Mouse (Mus musculus) frontal cortex, postnatal 14 days (tissue): ENCODE measurements around the gene Crk.

Experiments used
- DNase-seq, 2 experiments: peaks; one replicate each; pipeline ENCODE4 v3.0.0; 2022; ENCODE audit warnings: low spot score in 2 of 2

The Crk gene

DNA sequence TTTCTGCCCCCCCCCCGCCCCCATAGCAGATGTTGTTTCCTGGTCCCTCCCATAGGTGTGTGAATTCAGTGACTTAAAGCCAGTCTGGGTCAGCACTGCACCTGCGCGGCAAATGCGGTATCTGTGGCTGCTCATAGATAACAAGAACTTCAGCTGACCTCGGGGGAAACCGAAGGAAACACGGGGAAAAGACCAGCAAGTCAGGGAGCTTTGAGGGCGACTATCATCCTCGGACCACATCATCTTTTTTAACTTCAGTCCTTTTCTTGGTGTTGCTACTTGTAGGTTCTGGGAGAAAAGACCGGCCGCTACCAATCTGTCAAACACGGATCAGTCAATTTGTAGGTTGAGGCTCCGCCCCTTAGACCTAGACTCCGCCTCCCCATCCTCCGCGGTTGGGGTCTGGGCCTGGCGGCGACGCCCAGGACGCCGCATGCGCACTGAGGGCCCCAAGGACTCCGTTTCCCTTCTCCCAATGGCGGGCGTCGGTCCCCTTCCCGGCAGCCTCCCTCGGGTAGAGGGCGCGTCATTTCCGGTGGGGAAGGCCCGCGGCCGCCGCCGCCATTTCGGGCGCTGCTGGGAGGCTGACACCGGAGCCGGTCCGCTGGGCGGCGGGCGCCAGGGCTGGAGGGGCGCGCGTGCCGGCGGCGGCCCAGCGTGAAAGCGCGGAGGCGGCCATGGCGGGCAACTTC, at the start of gene Crk:
TSS of gene Crk (plus strand) at position 513 of the 692 bp plus-strand sequence.
- peak; percentile 93 to 95 for DNase-seq

DNA sequence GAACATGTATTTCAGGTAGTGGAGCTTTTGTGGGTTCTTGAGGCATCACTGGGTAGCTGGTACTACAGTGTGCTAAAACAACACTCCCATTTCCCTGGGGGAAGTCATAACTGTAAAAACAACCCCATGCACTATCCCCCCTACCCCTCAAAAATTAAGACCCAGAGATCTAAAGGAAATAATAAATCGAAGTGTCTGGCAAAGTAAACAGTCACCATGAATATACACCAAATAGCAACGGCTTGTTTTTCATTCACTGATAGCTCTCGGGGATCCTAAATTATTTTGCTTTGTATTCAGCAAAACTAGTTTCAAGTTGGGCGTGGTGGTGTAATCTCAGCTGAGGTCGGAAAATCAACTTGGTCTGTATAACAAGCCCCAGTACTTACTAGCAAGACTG, 49.0 kb upstream of the Crk start:
- DNase-seq, result no peak

DNA sequence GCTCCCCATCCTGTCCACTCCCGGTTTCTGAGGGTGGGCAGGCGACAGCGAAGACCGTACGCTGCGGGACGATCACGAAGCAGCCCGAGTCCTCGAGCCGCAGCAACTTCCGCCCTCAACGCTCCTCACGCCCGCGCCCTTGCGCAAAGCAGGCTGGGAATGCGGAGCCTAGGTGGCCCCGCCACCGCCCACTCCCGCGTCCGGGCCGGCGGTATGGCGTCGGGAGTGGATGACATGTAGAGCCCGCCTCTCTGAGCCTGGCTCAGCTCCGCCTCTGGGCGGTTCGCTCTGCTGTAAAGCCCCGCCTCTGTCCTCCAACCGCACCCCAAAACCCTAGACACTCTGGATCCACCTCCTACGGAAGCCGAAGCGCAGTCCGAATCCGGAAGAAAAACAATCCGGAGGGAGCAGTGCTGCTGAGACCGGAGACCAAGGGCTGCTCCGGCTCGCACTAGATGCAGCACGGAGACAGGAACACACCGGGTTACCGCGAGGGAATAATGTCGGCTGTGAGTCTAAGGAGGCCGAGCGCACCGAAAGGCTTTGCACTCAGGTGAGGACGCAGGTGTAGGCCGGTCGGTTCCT, 48.3 kb upstream of the Crk start, which contains the start of gene Inpp5k:
TSS of gene Inpp5k (plus strand) at position 344 of the 585 bp plus-strand sequence.
- DNase-seq, result peak; percentile 95

DNA sequence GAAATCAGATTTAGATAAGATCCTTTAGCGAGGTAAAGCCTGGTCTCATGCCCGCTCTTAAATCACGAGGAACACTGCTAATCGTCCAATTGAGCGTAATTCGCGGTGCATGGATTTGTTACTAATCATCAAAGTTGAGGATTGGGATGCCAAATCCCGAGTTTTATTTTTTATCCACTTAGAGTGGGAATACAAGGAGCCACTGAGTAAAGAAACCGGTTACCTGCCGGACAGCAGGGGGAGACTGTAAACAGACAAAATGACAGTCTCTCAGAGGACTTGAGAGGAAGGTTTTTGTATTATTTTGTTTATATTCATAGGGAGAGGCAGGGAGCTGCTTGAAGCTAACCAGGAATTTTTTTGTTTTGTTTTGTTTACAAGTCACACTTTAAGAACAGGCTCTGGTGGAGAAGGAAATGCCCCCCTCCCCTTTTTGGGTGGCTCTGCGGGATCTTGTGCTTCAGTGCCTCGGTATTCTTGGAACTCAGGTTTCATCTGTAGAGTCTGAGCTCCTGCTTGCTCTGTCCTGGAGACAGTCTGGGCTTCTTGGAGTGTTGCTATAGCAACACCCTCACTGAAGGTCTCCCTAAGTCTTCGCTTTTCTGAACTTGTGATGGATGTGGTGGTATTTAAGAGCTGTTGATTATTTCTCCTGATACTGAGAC, 47.4 kb upstream of the Crk start:
- DNase-seq, result no peak

DNA sequence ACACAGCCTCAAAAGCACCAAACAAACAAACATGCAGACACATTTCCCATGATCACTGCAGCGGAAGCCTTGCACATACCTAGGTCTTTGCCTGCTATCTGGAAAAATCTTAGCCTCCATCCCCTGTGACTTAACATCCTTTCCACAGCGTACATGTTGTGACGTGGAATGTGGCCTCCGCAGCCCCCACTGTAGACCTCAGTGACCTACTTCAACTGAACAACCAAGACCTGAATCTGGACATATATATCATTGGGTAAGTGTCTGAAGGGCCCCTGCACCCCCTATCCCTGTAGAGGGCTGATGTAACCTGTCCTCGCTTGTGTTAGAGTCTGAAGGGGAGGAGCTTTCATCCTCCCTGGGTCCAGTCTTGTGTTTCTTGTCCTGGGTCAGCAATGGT, 46.1 kb upstream of the Crk start:
- DNase-seq, result no peak

DNA sequence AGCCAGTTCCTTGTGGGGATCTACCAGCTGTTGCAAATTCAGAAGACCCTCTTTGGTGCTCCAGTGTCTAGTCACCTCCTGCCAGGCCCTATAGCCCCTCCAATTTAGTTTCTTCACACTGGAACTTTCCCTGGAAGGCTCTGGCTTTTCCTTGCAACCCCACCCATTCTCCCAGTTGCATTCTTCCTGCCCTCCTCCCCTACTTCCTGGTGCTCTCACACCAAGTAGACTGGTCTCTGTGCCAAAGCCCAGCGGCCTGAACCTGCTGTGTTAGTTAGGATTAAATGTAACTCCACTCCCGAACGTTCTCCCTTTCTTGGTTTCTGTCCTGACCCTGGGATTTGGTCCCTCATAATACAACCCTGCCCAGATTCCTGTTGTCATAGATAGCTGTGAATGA, 44.3 kb upstream of the Crk start:
- no peak for DNase-seq

DNA sequence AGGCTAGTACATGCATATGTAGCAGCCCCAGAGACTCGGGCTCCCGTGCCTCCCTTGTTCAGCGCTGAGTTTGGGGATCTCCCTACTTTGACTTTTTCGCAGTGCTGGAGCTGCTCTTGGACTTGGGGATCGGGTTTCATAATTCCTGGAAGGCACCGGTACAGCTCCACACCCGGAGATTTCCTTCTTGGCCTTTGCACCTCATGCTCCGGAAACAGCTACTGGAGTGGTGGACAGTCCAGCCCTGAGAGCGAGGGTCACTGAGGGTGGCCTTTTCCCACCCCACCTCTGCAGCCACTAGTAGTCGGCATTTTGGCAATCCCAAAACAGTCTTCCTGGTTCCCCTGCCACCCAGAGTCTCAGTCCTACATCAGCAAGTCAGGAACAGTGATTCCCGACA, 43.7 kb upstream of the Crk start:
- no peak for DNase-seq

DNA sequence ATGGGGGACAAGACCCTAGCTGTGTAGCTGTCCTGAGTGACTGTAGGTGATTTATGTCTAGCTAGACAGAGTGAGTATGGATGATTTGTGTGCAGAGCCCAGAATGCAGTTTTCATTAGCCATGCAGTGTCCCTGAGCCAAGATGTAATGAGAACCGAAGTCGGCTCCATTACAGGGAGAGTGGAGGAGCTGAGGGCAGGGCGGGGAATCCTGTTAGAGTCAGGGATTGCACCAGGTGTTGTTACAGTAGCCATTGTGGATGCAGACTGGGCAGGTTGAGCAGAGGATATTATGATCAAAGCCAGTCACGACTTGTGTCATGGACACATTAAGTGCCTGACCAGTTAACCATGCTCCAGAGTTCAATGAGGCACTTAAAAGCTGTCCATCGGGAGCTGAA, 35.7 kb upstream of the Crk start:
- no peak for DNase-seq

DNA sequence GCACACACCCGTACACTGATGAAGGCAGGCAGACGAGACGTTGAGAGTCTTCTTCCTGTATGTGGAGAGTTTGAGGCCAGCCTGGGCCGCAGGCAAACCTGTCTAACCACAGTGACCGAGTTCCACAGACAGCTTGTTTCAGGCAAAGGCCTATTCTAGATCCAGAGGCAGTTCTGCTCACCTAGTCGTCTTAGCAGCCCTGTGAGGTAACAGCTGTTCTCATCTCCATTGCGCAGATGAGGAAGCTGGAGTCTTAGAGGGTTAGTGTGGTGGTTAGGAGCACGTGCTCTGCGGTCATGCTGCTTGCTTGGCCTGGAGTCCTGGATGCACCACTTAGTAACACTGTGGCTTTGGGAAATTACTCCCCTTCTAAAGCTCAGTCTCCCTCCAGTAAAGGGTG, 34.4 kb upstream of the Crk start:
- no peak for DNase-seq

DNA sequence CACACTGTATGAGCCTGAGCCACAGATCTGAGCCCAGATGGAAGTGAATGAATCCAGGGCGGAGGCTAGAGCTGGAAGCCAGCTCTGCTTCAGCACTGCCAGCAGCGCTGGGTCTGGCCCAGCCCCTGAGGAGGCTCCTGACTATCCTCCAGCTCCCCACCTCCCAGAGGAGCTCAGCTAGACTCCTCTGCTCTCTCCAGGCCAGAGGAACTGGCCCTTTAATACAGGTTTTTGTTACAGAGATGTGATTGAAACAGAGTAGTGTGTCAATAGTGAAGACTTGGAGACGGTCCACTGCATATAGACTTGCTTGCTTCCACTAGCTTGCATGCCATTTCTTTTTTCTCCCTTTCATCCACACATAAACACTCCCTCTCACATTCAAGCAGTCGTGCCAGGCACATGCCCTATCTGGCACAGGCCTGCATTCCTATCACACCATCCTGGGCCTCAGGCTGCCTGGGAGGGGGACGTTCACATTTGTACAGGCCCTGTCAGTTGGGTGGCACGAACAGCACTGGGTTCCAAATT, 31.3 kb upstream of the Crk start:
- no peak for DNase-seq

DNA sequence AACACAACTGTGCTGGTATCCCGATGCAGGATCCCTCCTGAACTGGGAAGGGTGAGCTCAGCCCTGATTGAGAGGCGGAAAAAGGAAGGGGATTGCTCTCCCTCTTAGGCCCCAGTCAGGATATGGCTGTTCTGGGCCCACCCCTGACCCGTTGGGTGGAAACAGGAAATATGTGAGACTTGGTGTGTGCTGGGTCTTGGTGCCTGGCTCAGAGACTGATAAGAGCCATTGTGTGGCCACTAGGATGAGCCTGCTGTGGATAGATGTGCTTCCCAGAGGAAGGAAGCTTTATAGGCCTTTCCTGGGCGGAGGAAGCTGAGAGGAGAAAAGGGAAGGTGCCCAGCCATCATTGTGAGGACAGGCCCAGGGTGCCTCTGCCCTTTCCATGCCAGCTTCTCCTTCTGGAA, 29.9 kb upstream of the Crk start:
- DNase-seq, result no peak

DNA sequence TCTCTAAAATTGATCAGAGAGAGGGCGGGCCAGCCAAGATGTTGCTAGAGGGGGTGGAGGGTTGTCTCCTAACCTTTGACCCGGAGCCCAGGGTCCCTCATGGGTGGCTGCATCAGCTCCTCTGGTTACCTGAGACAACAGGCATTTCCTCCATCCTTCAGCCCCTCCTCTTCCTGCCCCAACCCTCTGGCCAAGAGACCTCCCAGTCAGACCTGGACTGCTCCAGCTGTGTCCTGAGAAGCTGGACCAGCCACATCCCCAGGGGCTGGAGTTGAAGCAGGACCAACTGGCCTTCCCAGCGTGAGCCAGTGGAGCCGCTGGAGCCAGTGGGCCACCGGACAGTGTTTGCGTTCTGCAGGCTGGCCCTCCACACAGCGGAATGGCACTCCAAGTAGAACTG, 28.7 kb upstream of the Crk start, which contains the start of gene Myo1c:
TSS of gene Myo1c (plus strand) at position 194 of the 400 bp plus-strand sequence.
- DNase-seq, result no peak

DNA sequence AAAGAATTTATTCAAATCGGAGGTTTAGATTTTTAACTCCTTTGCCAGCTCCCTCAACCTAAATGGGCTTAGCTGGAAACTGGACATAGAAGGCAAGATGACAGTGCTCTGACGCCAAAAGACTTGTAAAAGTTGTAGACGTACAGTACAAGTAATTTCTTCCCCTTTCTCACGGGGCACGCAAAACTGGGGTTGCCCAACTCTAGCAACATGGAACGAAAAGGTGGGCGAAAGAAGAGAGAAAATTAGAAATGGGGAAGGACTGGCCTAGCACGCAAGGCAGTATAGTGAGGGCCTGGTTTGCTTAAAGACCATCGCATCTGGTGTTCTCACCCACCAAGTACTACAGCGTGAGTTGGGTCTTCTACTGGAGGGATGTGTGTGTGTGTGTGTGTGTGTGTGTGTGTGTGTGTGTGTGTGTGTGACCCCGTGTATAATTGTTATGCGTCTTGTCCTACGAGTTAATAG, 28.1 kb upstream of the Crk start:
- DNase-seq, result no peak

DNA sequence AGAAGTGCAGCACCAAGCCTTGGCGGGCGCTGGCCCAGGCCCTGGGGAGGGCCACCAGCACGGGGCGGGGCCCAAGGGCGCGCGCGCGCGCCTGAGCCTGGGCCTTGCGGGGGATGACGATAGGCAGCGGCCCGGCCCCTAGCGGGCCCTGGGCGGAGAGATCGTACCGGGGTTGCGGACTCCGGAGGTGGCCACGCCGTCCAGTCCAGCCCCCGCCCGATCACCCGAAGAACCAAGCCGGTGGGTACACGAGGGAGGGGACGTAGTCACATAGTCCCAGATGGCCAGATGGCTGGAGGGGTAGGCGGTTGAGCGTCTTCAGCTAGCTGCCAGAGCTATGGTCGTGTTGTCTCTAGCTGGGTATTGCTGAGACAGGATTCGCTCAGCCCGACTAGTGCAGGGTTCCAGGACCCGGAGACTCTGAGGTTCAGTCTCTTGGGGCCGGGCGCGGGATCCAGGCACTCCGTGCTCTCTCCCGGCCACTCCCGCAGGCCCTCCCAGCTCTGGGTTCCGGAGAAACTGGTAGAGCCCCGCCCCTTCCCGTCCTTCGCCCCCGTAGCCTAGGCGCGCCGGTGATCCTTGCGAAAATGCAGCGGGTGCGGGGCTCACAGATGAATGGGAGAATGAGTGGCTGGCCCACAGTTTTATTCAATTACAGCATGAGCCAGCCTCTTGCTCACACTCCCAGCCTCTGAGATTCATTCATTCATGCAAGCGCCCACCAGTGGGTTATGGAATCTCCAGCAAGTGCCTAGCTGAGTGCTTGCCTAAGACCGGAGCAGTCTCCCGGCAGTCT, 27.4 kb upstream of the Crk start:
- DNase-seq, result peak; percentile 54 to 63

DNA sequence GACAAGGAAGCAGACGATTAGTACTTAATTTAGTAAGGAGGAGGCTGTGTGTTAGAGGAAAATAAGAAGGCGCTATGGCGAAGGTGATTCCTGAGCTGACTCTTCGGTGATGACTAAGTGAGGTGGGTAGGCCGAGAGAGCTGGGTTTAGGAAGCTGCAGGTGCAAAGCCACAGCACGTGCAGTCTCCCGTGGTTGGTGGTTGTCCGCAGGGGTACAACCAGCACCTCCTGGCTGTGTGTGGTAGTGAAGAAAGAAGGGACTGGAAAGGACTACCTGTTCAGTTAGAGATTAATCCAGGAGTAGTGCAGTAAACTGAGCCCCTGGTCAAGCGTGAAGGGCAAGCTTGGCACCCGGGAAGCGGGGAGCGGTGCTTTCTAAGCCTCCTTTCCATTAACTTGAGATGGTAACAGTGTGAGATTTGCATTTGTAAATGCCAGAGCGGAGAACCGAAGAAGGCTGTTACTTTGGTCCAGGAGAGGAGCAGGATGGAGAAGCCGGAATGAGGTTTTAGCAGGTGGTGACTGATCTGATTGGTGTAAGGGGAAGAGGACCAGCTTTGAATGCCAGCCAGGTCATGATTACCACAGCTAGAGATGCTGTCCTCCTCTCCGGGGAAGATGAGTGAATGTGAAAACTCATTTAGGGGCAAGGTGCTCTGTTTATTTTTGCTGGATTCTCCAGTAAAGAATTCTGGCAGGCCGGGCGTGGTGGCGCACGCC, 26.7 kb upstream of the Crk start:
- DNase-seq, result no peak

DNA sequence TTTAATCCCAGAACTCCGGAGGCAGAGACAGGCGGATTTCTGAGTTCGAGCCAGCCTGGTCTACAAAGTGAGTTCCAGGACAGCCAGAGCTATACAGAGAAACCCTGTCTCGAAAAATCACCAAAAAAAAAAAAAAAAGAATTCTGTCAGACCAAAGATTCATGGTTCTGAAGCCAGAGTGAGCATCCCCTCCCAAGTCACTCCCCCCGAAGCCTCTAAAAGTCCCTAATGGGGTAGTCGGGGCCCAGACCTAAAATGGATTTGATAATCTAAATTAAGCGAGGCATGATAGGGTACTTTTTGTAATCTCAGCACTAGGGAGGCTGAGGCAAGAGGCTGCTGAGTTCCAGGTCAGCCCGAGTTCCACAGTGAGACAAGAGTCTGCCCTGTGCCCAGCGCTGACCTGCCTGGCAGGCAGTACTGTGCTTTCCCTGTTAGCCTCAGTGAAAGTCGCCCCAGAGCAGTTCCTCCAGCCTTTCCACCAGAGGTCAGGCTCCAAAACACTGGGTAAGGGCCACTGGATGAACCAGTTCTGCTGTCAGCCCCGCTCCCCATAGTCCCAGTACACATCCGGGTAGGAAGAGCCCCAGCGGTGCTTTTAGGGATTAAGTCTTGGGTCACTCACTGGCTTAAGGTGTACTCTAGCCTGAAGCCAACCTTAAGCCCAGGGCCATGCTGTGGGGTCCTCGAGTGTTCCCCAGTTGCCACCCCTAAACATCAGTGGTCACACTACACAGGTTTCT, 25.9 kb upstream of the Crk start:
- DNase-seq, result no peak

DNA sequence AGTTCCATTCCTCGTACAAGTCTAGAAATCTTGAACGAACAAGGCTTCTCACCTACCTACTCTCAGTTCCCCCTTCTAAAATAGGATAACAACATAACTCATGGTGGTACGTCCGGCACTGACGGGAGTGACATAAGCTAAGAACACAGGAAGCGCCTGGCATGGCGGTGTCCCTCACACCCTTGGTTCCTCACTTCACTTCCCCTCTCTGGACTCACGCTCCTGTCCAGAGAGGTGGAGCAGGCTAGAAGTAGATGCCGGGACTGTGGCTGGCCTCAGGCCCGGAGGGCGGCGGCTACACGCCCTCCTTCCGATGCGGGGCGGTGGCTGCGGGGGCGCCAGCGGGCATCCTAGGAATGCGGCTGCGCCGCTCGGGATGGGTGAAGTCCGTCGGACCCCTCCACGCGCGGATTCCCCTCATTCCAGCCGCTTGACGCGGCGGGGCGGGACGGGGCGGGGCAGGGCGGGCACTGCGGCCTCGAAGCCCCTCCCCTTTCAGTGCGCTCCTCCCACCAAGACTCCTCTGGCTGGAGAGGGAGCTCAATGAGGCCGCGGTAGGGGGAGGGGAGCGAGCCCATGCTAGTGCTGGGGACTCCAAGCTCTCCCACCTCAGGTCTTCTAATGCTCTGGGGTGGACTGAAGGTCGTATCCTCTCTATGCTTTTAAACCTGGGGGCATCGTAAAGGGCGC, 25.1 kb upstream of the Crk start:
- DNase-seq, result no peak

DNA sequence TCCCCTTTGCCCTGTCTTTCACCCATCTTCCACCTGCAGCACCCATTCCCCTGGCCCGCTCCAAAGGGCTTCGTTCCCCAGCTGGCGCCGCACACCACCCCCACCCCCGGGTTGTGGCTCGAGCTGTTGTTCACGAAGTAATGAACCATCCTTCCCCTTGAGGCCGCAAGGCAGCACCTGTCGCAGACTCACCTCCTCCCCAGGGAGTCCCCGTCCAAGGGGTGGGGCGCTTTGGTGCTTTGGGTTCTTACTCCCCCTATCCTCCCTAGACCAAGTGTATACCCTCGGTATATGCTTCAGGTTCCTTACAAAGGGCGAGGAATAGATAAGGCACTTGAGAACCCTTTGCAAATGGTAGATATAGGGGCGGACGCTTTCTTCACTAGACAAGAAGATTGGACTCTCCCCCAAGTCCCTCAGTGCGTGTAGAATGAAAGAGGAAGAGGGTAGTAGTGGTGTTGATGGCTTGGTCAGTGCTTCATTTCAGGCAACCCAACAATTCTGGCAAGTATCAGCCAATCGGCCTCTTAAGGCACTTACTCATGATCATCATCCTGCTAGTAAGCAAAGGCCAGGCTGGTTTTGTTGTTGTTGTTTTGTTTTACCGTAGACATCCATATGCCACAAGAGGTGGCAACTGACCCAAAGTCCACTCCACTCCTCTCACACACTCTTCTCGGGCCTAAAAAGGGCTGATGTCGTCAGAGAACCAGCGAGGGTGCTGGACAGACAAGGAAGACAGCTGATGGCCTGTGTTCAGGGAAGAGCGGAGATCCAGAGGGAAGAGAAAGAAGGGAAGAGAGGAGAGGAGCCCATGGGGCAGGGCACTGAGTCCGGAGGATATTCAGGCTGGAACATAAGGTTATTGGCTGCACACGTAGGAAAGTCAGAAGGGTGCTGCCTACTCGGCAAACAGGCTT, 24.3 kb upstream of the Crk start:
- DNase-seq, result no peak
